Mouse (Mus musculus) T-helper 1 cell (primary cell): ENCODE data around the gene Rxrb.

Experiments
- in situ Hi-C: fragments of 300-600 bp; cut with MboI, MseI; formaldehyde crosslinking; loops from one replicate; pipeline ENCODE4 v1.15.1; 2025; ENCODE audit warnings: high pct_unique_total_duplicates

Rxrb gene

GRCm38 (mm10) chr17:34024861-34025755 lies 6.5 kb upstream of the Rxrb start:
- in situ Hi-C loops = no loop called here

GRCm38 (mm10) chr17:34025756-34026151 lies 5.9 kb upstream of the Rxrb start:
- in situ Hi-C loops = no loop called here

- in situ Hi-C loops = no loop called here
Measured at GRCm38 (mm10) chr17:34026221-34026620, 5.4 kb upstream of the Rxrb start.

DNA sequence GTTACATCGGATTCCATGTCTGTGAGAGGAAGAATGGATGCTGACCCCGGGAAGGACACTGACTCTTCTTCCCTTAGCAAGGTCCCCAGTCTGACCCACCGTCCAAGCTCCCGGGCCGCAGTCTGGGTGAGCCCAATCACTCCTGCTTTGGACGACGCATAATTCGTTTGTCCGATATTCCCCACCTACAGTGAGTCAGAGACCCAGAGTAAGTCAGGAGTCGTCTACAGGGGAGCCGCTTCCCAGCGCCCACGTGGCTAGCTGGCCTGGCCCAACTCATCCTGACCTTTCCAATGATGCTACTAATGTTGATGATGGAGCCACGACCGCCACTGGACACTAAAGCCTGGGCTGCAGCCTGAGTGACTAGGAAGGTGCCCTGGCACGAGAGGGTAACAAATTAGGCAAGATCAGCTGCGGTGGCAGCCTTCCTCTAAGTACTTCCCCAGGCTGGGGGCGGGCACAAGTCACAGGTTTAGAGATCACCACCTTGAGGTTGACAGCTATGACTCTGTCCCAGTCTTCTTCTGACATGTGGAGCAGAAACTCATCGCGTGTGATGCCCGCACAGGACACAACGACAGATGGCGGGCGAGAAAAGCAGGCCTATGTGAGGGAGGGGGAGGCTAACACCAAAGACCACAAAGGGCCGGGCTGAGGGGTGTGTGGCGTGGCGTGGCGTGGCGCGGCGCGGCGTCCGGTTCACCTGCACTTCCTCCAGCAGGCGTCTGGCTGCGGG lies 4.5 kb upstream of the Rxrb start:
- in situ Hi-C loops = no loop called here

DNA sequence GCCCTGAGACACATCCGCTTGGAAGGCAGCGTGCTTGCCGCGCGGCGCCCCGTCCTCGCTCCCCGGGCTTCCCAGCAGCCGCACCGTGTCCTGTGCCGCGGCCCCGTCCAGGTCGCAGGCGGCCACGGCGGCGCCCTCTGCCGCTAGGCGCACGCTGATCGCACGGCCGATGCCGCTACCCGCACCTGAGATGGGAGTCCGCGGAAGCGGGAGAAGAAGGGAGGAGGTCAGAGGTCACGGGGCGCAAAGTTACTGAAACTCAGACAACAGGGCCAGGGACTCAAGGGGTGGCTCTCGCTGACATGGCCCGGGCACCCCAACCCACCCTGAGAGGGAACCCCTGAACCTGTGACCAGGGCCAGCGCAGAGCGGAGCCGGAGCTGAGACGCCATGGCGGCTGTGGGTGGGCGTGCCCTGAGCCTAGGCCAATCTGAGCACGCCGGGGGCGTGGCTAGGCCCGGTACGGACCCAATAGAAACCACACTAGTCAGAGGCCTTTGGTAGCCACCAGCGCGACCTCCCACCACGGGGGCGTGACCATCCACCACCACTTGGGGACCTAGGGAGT lies 3.9 kb upstream of the Rxrb start, which contains the start of gene H2-Ke6:
Gene H2-Ke6, minus strand, starts transcription at position 405 of the 568 bp plus-strand sequence.
- in situ Hi-C loops = no loop called here

GRCm38 (mm10) chr17:34028501-34029149 lies 3.0 kb upstream of the Rxrb start:
- in situ Hi-C loops = no loop called here

DNA sequence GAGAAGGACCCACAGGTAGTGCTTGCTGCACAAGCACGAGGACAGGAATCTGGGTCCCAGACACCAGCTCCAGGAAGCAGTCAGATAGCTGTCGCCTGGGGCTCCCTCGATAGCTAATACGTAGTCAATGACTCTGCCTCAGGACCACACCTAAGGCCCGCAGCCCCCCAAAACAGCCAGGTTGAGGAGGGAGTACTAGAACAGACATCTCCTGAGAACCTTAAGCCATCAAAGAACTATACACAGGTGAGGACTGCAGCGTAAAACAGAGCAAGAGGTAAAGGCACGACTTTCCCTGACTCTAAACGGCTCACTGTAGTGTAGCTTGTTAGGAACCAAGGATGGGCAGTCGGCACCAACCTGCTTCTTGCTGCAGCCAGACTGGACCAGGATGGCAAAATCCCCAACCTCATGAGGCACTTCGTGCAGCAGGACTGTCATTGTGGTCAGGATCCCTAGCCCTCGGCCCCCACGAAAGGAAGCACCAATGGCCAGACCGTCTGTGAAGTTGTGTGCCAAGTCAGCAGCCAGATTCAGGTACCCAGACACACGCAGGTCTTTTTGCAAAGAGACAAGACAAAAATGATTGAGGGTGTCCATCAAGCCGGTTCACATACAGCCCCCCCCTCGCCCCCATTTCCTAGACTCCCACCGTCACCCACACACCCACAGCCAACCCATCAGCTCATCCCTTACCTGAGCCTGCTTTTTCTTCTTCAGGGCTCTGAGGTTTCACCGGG lies 2.3 kb upstream of the Rxrb start:
- in situ Hi-C loops = no loop called here

DNA sequence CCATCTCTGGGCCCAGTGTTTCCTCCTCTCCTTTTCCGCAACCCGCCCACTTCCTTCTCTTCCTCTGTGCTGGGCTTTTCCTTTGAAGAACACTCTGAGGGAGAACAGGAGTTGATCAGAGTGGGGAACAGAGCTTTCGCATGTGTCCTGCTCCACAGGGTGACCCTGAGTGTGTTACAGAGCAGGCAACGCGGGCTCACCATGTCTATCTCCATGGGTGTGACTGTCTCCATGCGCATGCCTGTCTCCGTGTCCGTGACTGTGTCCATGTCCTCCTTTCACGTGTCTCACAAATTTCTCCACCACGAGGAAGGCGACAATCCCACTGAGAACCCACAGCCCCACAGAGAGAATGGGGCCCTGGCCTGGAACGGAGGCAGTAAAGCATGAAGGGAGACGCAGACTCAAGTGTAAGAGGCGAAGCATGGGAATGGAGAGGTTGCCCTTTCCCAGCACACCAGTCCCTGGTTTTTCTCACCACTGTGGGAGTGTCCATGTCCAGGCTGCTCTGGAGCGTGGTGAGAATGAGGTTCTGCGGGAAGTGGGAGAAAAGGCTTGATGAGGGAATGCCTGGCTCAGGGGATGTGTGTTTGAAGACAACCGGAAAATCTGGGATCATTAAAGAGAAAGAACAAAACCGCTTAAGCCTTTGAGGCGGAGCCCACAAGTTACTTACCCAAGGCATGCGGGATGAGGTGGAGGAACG lies 1.6 kb upstream of the Rxrb start:
- in situ Hi-C loops = loop anchor here (10.0 kb wide), 1 partner anchor 575 kb away; the partner anchor contains the start of genes Agpat1 and Rnf5

DNA sequence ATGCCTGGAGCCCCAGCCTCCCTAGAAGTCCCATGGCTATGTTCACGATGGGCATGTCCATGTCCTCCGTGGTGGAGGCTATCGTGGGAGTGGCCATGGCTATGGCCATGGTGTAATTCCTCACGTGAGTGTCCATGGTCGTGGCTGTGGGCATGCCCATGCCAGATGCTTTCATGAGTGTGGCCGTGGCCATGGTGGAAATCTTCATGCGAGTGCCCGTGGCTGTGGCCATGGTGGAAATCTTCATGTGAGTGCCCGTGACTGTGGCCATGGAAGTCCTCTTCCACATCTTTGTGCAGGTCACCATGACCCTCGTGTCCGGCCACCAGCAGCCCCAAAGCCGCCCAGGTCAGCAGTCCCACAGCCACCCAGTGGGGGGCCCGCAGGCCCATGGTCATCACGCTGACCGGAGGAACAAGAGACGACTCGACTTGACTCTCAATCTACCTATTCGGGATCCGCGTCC lies 718 bp upstream of the Rxrb start:
- in situ Hi-C loops = loop anchor here (10.0 kb wide), 1 partner anchor 574 kb away; the partner anchor contains the start of genes Agpat1 and Rnf5

GRCm38 (mm10) chr17:34032174-34032632 lies 591 bp downstream of the Rxrb start:
- in situ Hi-C loops = loop anchor here (10.0 kb wide), 1 partner anchor 573 kb away; the partner anchor contains the start of genes Agpat1 and Rnf5

DNA sequence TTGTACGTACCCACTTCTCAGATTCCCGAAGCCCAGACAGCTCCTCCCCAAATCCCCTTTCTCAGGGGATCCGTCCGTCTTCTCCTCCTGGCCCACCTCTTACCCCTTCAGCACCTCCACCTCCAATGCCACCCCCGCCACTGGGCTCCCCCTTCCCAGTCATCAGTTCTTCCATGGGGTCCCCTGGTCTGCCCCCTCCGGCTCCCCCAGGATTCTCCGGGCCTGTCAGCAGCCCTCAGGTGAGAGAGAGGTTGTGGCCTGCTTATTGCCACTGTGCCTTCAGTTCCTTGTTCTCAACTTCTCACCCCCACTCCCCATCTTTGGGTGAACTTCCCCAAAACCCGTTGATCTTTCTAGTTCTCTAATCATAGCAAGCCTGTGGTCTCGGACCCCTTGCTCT lies 1.2 kb downstream of the Rxrb start:
- in situ Hi-C loops = loop anchor here (10.0 kb wide), 1 partner anchor 572 kb away; the partner anchor contains the start of genes Agpat1 and Rnf5

DNA sequence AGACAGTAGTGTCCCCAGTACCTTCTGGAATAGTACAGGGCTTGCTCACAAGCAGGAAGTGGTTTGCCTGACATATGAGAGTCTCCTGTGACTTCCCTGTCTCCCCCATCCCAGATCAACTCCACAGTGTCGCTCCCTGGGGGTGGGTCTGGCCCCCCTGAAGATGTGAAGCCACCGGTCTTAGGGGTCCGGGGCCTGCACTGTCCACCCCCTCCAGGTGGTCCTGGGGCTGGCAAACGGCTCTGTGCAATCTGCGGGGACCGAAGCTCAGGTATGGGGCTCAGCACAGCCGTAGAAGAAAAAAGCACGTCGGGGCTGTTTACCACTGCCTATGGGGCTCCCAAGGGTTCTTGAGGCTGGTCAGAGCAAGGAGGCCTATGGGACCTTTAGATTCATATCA lies 1.8 kb downstream of the Rxrb start:
- in situ Hi-C loops = loop anchor here (10.0 kb wide), 1 partner anchor 571 kb away; the partner anchor contains the start of genes Agpat1 and Rnf5

DNA sequence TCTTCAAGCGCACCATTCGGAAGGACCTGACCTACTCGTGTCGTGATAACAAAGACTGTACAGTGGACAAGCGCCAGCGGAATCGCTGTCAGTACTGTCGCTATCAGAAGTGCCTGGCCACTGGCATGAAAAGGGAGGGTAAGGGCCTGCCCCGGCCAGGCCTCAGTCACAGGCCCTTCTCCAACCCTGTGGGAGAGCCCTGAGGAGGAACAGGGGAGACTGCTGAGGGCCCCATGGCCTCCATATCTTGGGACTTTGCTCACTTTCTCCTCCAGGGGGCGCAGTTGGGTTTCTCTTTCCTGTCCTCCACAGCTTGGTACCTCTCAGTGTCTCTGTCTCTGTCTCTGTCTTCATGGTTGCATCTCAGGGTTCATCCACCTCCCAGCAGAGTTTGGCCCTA lies 2.5 kb downstream of the Rxrb start:
- in situ Hi-C loops = loop anchor here (10.0 kb wide), 1 partner anchor 571 kb away; the partner anchor contains the start of genes Agpat1 and Rnf5

DNA sequence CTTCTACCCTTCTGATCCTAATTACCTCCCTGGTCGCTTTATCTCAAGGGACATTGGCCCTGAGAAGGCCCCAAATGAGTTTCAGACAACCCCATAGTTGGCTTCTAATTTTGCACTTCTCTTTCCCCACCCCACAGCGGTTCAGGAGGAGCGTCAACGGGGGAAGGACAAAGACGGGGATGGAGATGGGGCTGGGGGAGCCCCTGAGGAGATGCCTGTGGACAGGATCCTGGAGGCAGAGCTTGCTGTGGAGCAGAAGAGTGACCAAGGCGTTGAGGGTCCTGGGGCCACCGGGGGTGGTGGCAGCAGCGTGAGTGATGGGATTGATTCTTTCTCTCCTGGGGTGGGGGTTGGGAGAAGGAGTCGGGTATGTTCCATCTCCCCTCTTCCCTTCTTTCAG lies 3.9 kb downstream of the Rxrb start:
- in situ Hi-C loops = loop anchor here (10.0 kb wide), 1 partner anchor 569 kb away; the partner anchor contains the start of genes Agpat1 and Rnf5

- in situ Hi-C loops = loop anchor here (10.0 kb wide), 1 partner anchor 568 kb away; the partner anchor contains the start of genes Agpat1 and Rnf5
Measured at GRCm38 (mm10) chr17:34036647-34037046, 5.0 kb downstream of the Rxrb start.

DNA sequence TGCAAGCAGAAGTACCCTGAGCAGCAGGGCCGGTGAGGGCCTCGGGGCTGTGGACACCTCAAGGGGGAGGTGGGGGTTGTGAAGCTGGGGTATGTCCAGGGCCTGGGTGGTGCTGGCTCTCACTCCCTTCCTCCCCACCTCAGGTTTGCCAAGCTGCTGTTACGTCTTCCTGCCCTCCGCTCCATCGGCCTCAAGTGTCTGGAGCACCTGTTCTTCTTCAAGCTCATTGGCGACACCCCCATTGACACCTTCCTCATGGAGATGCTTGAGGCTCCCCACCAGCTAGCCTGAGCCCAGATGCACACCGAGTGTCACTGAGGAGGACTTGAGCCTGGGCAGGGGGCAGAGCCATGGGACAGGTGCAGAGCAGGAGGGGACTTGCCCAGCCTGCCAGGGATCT lies 5.6 kb downstream of the Rxrb start:
- in situ Hi-C loops = loop anchor here (10.0 kb wide), 1 partner anchor 568 kb away; the partner anchor contains the start of genes Agpat1 and Rnf5

DNA sequence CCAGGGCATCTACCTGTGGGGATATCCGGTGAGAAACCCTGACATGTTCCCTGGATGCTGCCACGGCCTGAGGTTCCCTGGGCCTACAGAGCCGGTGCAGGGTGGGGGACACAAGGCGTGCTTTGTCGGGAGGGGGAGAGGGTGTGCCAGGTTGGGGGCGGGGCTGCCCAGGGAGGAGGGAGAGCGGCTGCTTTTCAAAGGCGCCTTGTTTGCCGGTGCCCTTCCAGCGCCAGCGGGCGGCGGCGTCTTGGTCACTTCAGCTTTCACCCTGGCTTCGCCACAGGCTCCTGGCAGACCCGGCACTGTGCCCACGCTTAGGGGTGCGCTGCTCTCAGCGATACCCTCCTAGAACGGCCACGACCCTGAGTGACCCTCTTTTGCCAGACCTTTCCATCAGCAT lies 6.8 kb downstream of the Rxrb start:
- in situ Hi-C loops = loop anchor here (10.0 kb wide), 1 partner anchor 566 kb away; the partner anchor contains the start of genes Agpat1 and Rnf5

DNA sequence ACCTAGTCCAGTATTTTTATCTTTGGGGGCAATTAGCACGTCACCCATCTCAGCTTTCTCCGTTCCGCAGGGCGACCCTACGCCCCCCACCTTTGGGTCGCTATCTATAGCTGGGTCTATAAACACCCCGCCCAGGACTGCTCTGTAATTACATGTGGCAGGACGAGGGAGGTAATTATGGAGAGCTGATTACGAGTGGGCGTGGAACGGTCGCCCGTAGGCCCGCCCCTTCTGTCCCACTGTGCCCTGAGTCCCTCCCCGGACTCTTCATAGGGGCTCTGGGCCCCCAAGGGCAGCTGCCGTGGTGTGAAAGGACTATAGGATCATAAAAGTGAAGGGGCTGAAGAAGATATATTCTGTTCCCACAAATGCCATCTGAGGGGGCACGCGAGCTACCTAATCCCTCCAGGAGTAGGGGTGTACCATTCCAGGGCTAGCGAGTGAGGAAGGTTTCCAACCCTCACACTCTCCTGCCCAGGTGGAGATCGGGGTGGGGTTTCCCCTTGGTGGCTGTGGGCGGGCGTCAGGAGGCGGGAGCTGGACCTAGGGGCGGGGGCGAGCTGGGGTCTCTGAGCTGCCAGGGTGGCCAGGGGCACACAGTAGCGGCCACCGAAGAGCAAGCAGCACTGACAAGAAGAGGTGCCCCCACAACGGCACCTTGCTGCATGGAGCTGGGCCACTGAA lies 7.4 kb downstream of the Rxrb start, which contains the start of gene Col11a2:
Gene Col11a2, plus strand, starts transcription at position 560 of the 684 bp plus-strand sequence.
- in situ Hi-C loops = loop anchor here (10.0 kb wide), 1 partner anchor 566 kb away; the partner anchor contains the start of genes Agpat1 and Rnf5
